Mouse (Mus musculus) heart, adult 2 months (tissue): Measurements from ENCODE around the gene Ercc1.

Experiments
- CTCF ChIP-seq: fragments of 200-600 bp; IDR thresholded peaks from 2 replicates; pipeline ENCODE4 v1.8.1; 2022; ENCODE audit warnings: antibody characterized with exemption, mild to moderate bottlenecking, moderate library complexity
- EP300 ChIP-seq: fragments of 200-500 bp; IDR thresholded peaks from 2 replicates; pipeline ENCODE4 v1.6.1; 2011; ENCODE audit warnings: low read depth, low read length, control low read depth; ENCODE audit not compliant: insufficient read depth
- POLR2A ChIP-seq: fragments of 200-500 bp; IDR thresholded peaks from 2 replicates; pipeline ENCODE4 v1.6.1; 2011; ENCODE audit warnings: mild to moderate bottlenecking, low read depth, low read length, control low read depth; ENCODE audit not compliant: insufficient read depth

GRCm38 (mm10) chr7:19332709-19333352 lies 11.7 kb upstream of the Ercc1 start:
- TF ChIP-seq EP300, result 0 out of 2 replicates have a peak, but pooled peaks have one; percentile 32
- no peak for TF ChIP-seq CTCF
- peak; percentile 33; the same call in 1 of the 2 replicates for TF ChIP-seq POLR2A
